Comparison of ENCODE assay signal across 30 mouse cellular contexts in genomic region chr2:166824386-166824785, GRCm38 (mm10). TPM values are rescaled to one million over a fixed set of nuclear protein-coding genes. Genes with fewer than 3 reads are reported as not detected.
A peak's percentile ranks its signal among the peaks of the same experiment; 100 is the strongest.
DNase-seq lines count a peak whose midpoint lies in the region; ATAC-seq and TF ChIP-seq lines count a peak whose summit lies in the region.
"Had no signal": no experiment of that assay in that cellular context is flagged by ENCODE, and none has a peak within 500 bp of the region (broad histone marks: within the 10 kb centered on the region; RNA-seq: fewer than 3 reads in every experiment).

No protein-coding gene starts in this region.

- H3K9ac ChIP-seq in intestine, embryonic 16.5 days (ENCODE audit: low read depth, low read length): no peak overlapping the region
- H3K9ac ChIP-seq in intestine, embryonic 15.5 days: no peak overlapping the region
- no peak overlapping the region for H3K9ac ChIP-seq in liver, postnatal 0 days (replicated peaks)
- H3K9ac ChIP-seq: embryonic facial prominence, embryonic 13.5 days; forebrain, embryonic 13.5 days; heart, embryonic 13.5 days; hindbrain, embryonic 14.5 days had no signal

- H3K27me3 ChIP-seq in intestine, embryonic 16.5 days (replicated peaks; ENCODE audit: control insufficient read depth, insufficient read depth, low read length): no peaks in the 10 kb centered on the region
- H3K27me3 ChIP-seq in intestine, embryonic 15.5 days (replicated peaks): no peaks in the 10 kb centered on the region
- no peaks in the 10 kb centered on the region for H3K27me3 ChIP-seq in liver, postnatal 0 days (ENCODE audit: insufficient read depth, low read length)
- H3K27me3 ChIP-seq: CH12.LX; embryonic facial prominence, embryonic 13.5 days; forebrain, embryonic 13.5 days; heart, embryonic 13.5 days; Patski had no signal

- no peak for ATAC-seq in intestine, embryonic 16.5 days
- no peak for ATAC-seq in intestine, embryonic 15.5 days
- no peak for ATAC-seq in liver, postnatal 0 days
- ATAC-seq: forebrain, embryonic 13.5 days; forebrain, embryonic 16.5 days; Patski had no signal

- no peak overlapping the region for H3K4me2 ChIP-seq in intestine, embryonic 16.5 days (ENCODE audit: low read depth, low read length)
- H3K4me2 ChIP-seq in intestine, embryonic 15.5 days (replicated peaks): no peak overlapping the region
- H3K4me2 ChIP-seq in liver, postnatal 0 days (ENCODE audit: low read depth, low read length): no peak overlapping the region
- H3K4me2 ChIP-seq: embryonic facial prominence, embryonic 13.5 days; forebrain, embryonic 13.5 days; heart, embryonic 13.5 days; hindbrain, embryonic 14.5 days had no signal

- no peaks in the 10 kb centered on the region for H3K9me3 ChIP-seq in intestine, embryonic 16.5 days (ENCODE audit: control insufficient read depth, low read length)
- no peaks in the 10 kb centered on the region for H3K9me3 ChIP-seq in intestine, embryonic 15.5 days
- no peaks in the 10 kb centered on the region for H3K9me3 ChIP-seq in liver, postnatal 0 days (ENCODE audit: low read length)
- H3K9me3 ChIP-seq: embryonic facial prominence, embryonic 10.5 days; embryonic facial prominence, embryonic 13.5 days; forebrain, embryonic 13.5 days; G1E; heart, embryonic 10.5 days; heart, embryonic 13.5 days had no signal

- DNase-seq in liver, postnatal 0 days: no peak
- no peak for DNase-seq in liver
- peak; percentile 33 for DNase-seq in lung, postnatal 25 days (ENCODE audit: low spot score)
- no peak for DNase-seq in lung, adult 2 months
- DNase-seq in lung, postnatal 36 days: peak; percentile 54
- DNase-seq: adrenal gland, postnatal 10 days; adrenal gland, postnatal 36 days; B cell, adult 2 months; cerebellum, adult 11 months; cerebellum, postnatal 10 days; cerebellum, postnatal 36 days; embryo, embryonic 11 days; gastrocnemius, postnatal 10 days; gastrocnemius, postnatal 36 days; heart, adult 2 months; heart, postnatal 14 days; heart, postnatal 4 days had no signal

- no peak for TF ChIP-seq POLR2A in lung, adult 2 months (IDR thresholded peaks at IDR 0.05; ENCODE audit: borderline replicate concordance, extremely low read depth, low read depth, low read length)

- TF ChIP-seq CTCF in liver, postnatal 0 days (IDR thresholded peaks at IDR 0.05; ENCODE audit: low read depth): no peak
- no peak for TF ChIP-seq CTCF in lung, adult 2 months (IDR thresholded peaks at IDR 0.05; ENCODE audit: insufficient read depth, low read length)

- no peaks in the 10 kb centered on the region for H3K36me3 ChIP-seq in intestine, embryonic 16.5 days (ENCODE audit: control insufficient read depth, insufficient read depth, low read length)
- H3K36me3 ChIP-seq in intestine, embryonic 15.5 days: no peaks in the 10 kb centered on the region
- peaks cover 11% of the 10 kb centered on the region for H3K36me3 ChIP-seq in liver, postnatal 0 days (replicated peaks; ENCODE audit: insufficient read depth, low read length)

- H3K4me1 ChIP-seq in intestine, embryonic 16.5 days (ENCODE audit: control insufficient read depth, insufficient read depth, low read length): peaks cover 27% of the 10 kb centered on the region
- peaks cover 26% of the 10 kb centered on the region for H3K4me1 ChIP-seq in intestine, embryonic 15.5 days (replicated peaks)
- H3K4me1 ChIP-seq in liver, postnatal 0 days (ENCODE audit: insufficient read depth): peaks cover 46% of the 10 kb centered on the region
- peaks cover 15% of the 10 kb centered on the region for H3K4me1 ChIP-seq in lung, adult 2 months (ENCODE audit: control insufficient read depth, insufficient read depth, low read length)
- H3K4me1 ChIP-seq: forebrain, embryonic 13.5 days had no signal

- no peak overlapping the region for H3K4me3 ChIP-seq in intestine, embryonic 16.5 days (ENCODE audit: low read length)
- no peak overlapping the region for H3K4me3 ChIP-seq in intestine, embryonic 15.5 days (replicated peaks)
- H3K4me3 ChIP-seq in liver, postnatal 0 days (ENCODE audit: low read depth, low read length): no peak overlapping the region
- no peak overlapping the region for H3K4me3 ChIP-seq in lung, adult 2 months (replicated peaks; ENCODE audit: extremely low read depth, low read depth, low read length)
- H3K4me3 ChIP-seq: embryonic facial prominence, embryonic 10.5 days; embryonic facial prominence, embryonic 13.5 days; erythroblast, embryonic 14.5 days; forebrain, embryonic 13.5 days; heart, adult 2 months; heart, embryonic 10.5 days; heart, embryonic 13.5 days had no signal

- peak overlapping the region; percentile 26; the same call in 1 of the 2 replicates for H3K27ac ChIP-seq in intestine, embryonic 16.5 days (ENCODE audit: low read length)
- H3K27ac ChIP-seq in intestine, embryonic 15.5 days: no peak overlapping the region
- H3K27ac ChIP-seq in liver, postnatal 0 days (ENCODE audit: low read depth): peak overlapping the region; percentile 16; the same call in 1 of the 2 replicates
- H3K27ac ChIP-seq: embryonic facial prominence, embryonic 10.5 days; embryonic facial prominence, embryonic 13.5 days; forebrain, embryonic 13.5 days; heart, embryonic 10.5 days; heart, embryonic 13.5 days; hindbrain, embryonic 14.5 days had no signal

- TF ChIP-seq EP300 in liver, postnatal 0 days (IDR thresholded peaks at IDR 0.05; ENCODE audit: low read depth): no peak

- 69% methylated on average over 5 of the region's 5 CpGs for WGBS in intestine, embryonic 16.5 days
- WGBS in intestine, embryonic 15.5 days: 78% methylated on average over 5 of the region's 5 CpGs
- 70% methylated on average over 5 of the region's 5 CpGs for WGBS in liver, postnatal 0 days (ENCODE audit: insufficient replicate concordance)
- WGBS in lung, adult 2 months: 73% methylated on average over 5 of the region's 5 CpGs

RNA-seq across cellular contexts. Expression of gene Arfgef2, which starts 19.0 kb away (rescaled TPM):
- polyA plus RNA-seq in intestine, embryonic 16.5 days (2015; fragmentation: Nextera tagmentation; extraction: Ambion mirVana): 6.1 and 8.4 TPM in 2 replicates
- 6.7 and 6.9 TPM in 2 replicates for polyA plus RNA-seq in intestine, embryonic 15.5 days (2015; fragmentation: Nextera tagmentation; extraction: Ambion mirVana)
- 2.5 and 2.7 TPM in 2 replicates for polyA plus RNA-seq in liver, postnatal 0 days (2015; fragmentation: Nextera tagmentation; extraction: Ambion mirVana)
- 16.5 and 20.1 TPM in 2 replicates for polyA plus RNA-seq in lung, adult 2 months (2012; rRNA removed)

RNA-seq across cellular contexts. Expression of gene Trp53rkb, which starts 32.1 kb away (rescaled TPM):
- polyA plus RNA-seq in intestine, embryonic 16.5 days (2015; fragmentation: Nextera tagmentation; extraction: Ambion mirVana): 5.7 and 6.1 TPM in 2 replicates
- polyA plus RNA-seq in intestine, embryonic 15.5 days (2015; fragmentation: Nextera tagmentation; extraction: Ambion mirVana): 6.4 and 6.7 TPM in 2 replicates
- polyA plus RNA-seq in liver, postnatal 0 days (2015; fragmentation: Nextera tagmentation; extraction: Ambion mirVana): 3.0 and 3.1 TPM in 2 replicates
- 3.5 TPM in 2 replicates for polyA plus RNA-seq in lung, adult 2 months (2012; rRNA removed)

Comparison
In these comparisons a context has a peak if more than half of its experiments do, and no peak if none do; other contexts are left out.
1. DNase-seq: peak in lung, postnatal 25 days (single experiment) and lung, postnatal 36 days (single experiment); none in liver, postnatal 0 days (single experiment), liver (single experiment) and lung, adult 2 months (single experiment).